Mouse (Mus musculus): ENCODE results near the gene Pde4a.

The Pde4a gene

GRCm38 (mm10) chr9:21149077-21149653, 16.3 kb upstream of the Pde4a start:
- DNase-seq (ENCODE audit: inconsistent ontology term) = no peak

DNA sequence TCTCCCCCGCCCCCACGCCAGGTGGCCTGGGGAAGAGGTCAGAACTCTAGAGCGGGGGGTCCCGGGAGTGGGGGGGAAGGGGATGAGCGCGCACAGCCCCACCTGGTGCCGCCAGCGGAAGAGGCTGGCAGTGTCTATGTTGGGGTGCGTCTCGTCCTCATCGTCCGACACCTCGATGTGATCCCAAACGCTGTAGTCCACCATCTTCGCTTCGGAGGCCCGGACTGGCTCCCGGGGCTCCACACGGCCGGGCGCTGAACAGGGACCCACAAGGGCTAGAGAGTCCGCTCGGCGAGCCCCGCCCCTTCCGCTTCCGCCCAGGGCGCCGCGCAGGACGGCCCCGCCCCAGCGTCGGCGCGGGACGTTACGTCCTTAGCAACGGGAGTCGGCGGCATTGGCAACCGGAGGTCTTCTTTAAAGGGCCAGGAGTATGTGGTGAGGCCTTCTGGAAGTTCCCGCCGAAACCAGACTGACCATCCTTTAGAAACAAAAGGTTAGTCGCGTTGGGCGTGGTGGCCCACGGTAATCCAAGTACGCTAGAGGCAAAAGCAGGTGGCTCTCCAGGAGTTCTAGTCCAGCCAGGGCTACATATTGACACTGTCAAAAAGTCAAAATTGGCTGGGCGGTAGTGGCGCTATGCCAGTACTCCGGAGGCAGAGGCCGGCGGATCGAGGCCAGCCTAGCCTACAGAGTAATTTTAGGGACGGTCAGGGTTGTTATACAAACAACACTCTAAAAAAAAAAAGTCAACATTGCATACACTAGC, 15.7 kb upstream of the Pde4a start, which contains the start of gene Cdc37:
Cdc37 (minus strand) TSS at position 329 of the 766 bp plus-strand sequence.
- DNase-seq (ENCODE audit: inconsistent ontology term) = peak; percentile 96

DNA sequence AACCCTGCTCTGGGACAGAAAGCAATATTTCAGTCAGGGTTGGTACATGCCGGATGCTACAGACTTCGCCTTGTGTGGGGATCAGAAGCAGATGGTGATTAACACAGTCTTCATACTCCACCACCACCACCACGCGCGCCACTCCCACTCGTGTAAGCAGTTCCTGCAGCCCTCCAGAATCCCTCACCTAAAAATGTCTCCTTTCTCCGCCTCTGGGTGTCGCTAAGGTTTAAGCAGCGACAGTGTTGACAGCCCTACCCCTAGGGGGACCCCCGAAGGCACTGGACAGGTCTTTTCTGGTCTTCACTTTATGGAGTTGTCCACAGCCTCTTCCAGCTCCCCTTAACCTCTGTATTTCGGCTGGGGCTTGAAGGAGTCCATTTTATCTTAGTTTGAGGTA, 12.8 kb upstream of the Pde4a start:
- peak; percentile 74 for DNase-seq (ENCODE audit: inconsistent ontology term)

DNA sequence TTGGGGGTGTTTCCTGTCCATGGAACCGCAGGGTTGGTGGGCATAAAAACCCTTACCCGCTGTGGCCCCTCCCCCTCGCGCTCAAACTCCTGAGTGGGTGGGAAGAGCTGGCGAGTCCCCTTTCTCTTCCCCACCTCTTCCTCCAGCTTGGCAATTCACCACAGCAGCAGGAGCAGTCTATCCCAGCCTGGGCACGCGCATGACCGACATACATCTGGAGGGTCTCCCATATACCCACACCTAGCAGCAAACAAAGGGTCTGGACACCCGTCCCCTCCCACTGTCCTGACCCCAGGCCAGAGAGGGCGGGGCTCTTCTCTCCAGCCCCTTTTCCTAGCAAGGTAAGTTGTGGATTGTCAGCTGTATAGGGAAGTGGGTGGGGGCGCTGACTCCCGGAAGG, 12.2 kb upstream of the Pde4a start:
- DNase-seq (ENCODE audit: inconsistent ontology term) = no peak

GRCm38 (mm10) chr9:21153833-21154232, 11.7 kb upstream of the Pde4a start:
- DNase-seq (ENCODE audit: inconsistent ontology term) = peak; percentile 39

- no peak for DNase-seq (ENCODE audit: inconsistent ontology term)
Observed at GRCm38 (mm10) chr9:21154787-21155186, 10.7 kb upstream of the Pde4a start.

DNA sequence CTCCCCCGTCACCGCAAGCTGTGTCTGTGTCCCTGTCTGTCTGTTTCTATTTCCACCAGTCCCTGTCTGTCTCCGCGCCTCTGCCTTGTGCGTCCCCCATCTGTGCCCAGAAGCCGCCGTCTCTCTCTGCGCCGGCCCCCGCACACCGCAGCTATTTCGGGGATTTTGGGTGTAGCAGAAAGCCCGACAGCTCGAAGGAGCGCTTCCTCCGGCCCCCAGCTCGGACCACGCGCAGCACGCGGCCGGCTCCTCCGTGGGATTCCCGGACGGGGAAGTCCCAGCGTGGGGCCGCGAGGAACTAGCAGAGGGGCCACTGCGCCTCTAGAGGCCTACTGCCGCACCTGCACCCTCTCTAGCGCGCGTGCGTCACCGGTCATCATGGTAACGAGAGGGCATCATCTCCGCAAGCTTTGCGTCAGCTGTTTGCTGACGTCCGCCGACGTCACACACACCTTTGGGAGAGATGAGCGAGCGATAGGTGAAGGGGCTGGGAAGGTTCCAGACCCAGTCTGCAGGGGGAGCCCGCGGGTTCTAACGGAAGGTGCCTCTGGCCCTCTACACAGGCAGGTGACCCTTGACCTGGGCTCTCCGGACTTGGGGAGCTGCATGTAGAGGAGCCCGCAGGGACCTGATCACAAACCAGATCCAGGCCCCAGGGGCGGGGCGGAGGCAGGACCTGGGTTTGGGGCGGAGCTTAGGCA, 4.2 kb upstream of the Pde4a start:
- peak; percentile 86 for DNase-seq (ENCODE audit: inconsistent ontology term)

DNA sequence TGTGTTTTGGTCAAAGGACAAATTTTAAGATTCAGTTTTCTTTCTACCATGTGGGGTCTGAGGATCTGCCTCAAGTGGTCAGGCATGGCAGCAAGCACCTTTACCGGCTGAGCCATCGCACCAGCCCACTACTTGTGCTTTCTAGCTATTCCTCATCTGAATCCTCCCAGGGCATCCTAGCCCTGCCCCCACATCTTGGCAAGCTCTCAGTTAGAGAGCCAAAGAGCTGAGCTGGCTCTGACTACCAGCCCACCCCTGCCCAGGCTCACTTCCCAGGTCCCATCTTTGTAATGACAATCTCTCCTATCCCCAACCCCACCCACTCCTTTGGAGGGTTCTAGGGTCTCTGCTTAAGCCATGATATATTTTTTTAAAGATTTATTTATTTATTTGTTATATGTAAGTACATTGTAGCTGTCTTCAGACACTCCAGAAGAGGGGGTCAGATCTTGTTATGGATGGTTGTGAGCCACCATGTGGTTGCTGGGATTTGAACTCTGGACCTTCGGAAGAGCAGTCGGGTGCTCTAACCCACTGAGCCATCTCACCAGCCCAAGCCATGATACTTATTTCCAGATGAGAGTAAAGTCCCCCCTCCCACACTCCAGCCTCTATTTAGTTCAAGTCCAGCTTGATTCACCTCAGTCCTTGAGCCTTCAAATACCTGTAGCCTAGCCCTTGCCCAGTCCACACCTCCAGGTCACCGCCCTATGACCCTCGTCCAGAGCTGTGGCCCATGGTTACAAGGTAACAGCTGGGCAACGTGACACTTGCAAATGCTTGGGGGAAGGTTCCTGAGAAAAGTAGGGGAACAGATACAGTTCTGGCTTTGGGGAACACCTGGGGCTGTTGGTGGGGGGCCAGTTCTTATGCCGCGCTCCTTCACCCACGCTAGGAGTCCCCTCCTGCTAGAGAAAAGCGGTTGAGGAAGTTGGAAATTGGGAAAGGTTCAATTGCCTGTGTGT, 2.1 kb upstream of the Pde4a start:
- no peak for DNase-seq (ENCODE audit: inconsistent ontology term)

- DNase-seq (ENCODE audit: inconsistent ontology term) = peak; percentile 68
Observed at GRCm38 (mm10) chr9:21164072-21164471, 1.4 kb upstream of the Pde4a start.

- DNase-seq (ENCODE audit: inconsistent ontology term) = peak; percentile 36
Observed at GRCm38 (mm10) chr9:21165952-21166451, 488 bp downstream of the Pde4a start.

DNA sequence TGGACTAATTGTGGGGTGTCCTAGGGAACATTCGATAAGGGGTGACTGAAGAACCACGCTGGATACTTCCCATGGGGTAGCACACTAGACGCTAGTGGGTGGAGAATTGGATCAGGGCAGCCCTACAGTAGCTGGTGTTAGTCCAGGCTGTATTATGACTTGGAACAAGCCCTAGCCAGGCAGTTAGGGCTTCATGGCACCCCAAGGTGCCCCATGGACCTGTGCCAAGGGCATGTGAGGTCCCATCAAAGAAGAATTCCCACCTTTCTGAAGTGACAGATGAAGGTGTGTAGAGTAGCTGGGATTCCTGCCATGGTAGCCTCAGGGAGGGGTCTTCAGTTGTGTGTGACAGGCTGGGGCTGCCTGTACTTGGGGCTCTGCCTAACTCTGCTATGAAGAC, 1.0 kb downstream of the Pde4a start:
- DNase-seq (ENCODE audit: inconsistent ontology term) = no peak

DNA sequence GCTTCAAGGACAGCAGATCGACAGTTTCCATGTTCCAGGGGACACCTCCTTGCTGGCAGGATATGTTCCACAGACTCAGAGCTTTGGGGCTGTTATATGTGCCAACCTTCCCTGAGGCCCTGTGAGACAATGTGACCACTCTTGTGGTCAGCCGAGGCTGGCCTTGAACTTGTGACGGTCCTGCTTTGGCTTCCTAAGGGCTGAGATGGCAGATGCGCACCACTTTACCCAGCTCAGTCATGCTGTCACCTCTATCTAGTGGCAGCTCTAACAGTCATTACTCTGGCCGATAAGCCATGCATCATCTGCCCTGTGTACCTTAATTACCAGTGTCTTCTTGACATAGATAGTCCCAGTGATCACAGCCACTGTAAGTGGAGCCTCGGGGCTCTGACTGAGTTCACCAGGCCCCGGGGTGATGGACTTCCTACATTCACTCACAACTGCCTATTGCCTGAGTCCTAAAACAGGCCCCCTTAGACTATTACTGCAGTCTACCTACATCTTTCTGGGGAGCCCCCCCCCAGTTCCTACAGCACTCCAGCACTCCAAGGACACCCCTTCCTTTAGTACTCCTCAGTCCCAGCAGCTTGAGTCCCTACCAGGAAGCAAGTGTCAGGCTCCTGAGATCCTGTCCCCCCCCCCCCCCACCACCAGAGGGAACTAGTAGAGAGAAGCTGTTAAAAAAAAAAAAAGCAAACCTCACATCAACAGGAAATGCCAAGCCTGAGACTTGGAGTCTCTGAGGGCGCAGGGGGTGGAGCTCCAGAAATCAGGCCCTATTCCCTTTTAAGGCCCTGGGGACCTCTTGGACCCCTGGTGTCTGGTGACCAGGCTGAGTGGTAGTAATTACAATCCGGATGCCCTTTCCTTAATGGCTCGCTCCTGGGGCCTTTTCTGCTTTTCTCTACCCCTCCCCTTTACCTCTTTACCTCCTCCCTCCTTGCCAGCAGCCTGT, 1.9 kb downstream of the Pde4a start:
- DNase-seq (ENCODE audit: inconsistent ontology term) = peak; percentile 17

GRCm38 (mm10) chr9:21168161-21169123, 2.9 kb downstream of the Pde4a start:
- DNase-seq (ENCODE audit: inconsistent ontology term) = peak; percentile 70

- DNase-seq (ENCODE audit: inconsistent ontology term) = no peak
Observed at GRCm38 (mm10) chr9:21169157-21169556, 3.6 kb downstream of the Pde4a start.

DNA sequence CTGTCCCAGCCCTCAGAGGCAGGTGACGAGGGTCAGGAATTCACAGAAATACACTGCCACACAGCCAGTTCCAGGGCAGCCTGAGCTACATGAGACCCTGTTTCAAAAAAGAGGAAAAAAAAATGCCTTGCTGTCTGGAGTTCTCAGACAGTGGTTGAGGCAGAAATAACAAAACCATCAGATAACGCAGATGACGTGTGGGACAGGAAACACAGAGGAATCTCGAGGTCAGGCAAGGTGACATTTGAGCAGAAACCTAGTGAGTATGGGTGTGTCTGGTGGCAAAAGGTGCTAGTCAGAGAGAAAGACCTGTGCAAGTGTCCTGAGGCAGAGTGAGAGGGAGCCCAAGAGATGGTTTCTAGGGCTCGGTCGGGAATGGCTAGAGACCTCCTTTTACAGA, 6.8 kb downstream of the Pde4a start:
- no peak for DNase-seq (ENCODE audit: inconsistent ontology term)

- DNase-seq (ENCODE audit: inconsistent ontology term) = no peak
Observed at GRCm38 (mm10) chr9:21180402-21180801, 14.9 kb downstream of the Pde4a start.

- no peak for DNase-seq (ENCODE audit: inconsistent ontology term)
Observed at GRCm38 (mm10) chr9:21180841-21181240, 15.3 kb downstream of the Pde4a start.

DNA sequence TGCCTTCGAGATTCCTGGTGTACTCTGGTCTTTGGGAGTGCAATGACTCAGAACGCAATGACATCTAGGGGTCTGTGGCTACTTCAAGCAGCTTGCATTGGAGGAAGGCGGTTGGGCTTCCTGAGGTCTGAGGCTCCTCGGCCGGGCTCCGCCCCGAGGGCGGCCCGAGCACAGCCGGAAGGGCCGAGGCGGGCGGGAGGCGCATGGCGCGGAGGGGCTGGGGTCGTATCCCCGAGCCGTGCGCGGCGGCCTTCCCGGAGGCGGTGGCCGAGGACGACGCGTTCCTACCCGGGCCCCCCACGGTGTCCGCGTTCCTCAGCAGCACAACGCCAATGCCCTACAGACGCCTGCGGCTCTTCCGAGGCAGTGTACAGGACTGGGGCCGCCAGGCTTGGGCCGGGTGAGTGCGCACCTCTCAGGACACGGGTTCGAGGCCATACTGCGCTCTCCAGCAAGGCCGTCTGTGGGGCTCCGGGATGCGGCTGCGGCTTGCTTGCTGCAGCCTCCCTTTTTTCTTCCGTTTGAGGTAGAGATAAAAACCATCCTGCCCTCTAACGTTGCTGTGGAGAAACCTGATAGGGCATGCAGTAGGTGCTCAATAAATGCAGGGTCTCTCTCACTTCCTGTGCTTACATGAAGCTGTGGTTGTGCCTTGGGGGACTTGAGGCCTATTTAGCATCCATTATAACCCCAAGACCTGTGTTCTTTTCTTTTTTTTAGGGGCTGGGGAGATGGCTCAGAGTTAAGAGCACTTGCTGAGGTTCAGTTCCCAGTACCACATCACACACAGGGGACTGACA, 16.1 kb downstream of the Pde4a start:
- DNase-seq (ENCODE audit: inconsistent ontology term) = peak; percentile 54

Data from Muller cell, postnatal 12 days (primary cell).